Mouse (Mus musculus) heart, adult 2 months (tissue): ENCODE measurements around the gene Tex101.
"Not testable (repeated sequence)": the region's sequence is repeated elsewhere in the genome, so short reads cannot be mapped to it uniquely, and the experiment has no call there.

Experiments used
- CTCF ChIP-seq: fragments of 200-600 bp; IDR thresholded peaks from 2 replicates; pipeline ENCODE4 v1.8.1; 2022; ENCODE audit warnings: antibody characterized with exemption, mild to moderate bottlenecking, moderate library complexity
- POLR2A ChIP-seq: fragments of 200-500 bp; IDR thresholded peaks from 2 replicates; pipeline ENCODE4 v1.6.1; 2011; ENCODE audit warnings: mild to moderate bottlenecking, low read depth, low read length, control low read depth; ENCODE audit not compliant: insufficient read depth

DNA sequence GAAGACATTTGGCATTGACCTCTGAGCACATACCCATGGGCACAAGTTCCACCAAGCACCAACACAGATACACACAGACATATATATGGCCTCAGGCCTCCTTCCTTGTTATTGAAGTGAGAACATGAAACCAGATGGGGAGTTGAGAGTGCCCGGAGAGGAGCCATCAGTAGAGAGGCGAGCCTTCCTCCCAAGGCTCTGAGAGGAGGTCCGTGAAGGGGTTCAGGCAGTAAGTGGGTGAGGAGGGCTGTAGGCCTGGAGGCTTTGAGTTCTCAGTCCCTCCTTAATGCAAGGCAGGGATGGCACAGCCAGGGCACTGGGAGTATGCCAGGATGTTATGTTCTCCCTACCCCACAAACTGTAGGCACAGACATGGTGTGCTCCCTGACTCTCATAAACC, 16.2 kb upstream of the Tex101 start:
- TF ChIP-seq CTCF, POLR2A: not testable (repeated sequence)
